In the genomic region with DNA sequence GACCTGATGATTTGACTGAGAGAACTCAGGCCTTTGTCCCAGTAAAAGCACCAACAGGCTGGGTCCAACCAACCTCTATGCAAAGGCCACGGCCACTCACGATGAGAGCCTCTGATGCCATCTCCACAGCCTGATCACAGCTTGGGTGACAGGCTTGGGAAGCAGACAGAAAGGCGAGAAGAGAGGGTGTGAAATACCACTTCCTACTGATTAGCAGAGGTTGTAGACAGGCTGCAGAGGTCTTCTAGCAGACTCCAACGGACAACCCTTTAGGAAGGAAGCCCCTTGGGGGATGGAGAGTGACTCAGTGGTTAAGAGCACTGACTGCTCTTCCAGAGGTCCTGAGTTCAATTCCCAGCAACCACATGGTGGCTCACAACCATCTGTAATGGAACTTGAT, we compare ENCODE assay signal across 8 mouse cellular contexts. TPM values are rescaled to one million over a fixed set of nuclear protein-coding genes. Genes with fewer than 3 reads are reported as not detected.
DNase-seq lines count a peak whose midpoint lies in the region; ATAC-seq and TF ChIP-seq lines count a peak whose summit lies in the region.

No protein-coding gene starts in this region.

- no peak for TF ChIP-seq CTCF in lung, postnatal 0 days (IDR thresholded peaks at IDR 0.05)

- ATAC-seq in forebrain, embryonic 16.5 days, result no peak
- ATAC-seq in forebrain, embryonic 15.5 days (replicated peaks), result no peak
- no peak for ATAC-seq in lung, postnatal 0 days
- ATAC-seq in embryonic facial prominence, embryonic 14.5 days (ENCODE audit: low read depth), result no peak

- no peak overlapping the region for H3K4me2 ChIP-seq in forebrain, embryonic 16.5 days (ENCODE audit: low read length)
- no peak overlapping the region for H3K4me2 ChIP-seq in forebrain, embryonic 15.5 days (replicated peaks)
- no peak overlapping the region for H3K4me2 ChIP-seq in lung, postnatal 0 days (replicated peaks; ENCODE audit: low read depth, low read length)
- H3K4me2 ChIP-seq in embryonic facial prominence, embryonic 14.5 days (ENCODE audit: low read depth, low read length), result no peak overlapping the region

- intact Hi-C loops in left cerebral cortex, postnatal 4 days (cut with DNase I), result no loop called here

- H3K4me3 ChIP-seq in forebrain, embryonic 16.5 days (replicated peaks; ENCODE audit: low read length), result no peak overlapping the region
- H3K4me3 ChIP-seq in forebrain, embryonic 15.5 days, result no peak overlapping the region
- no peak overlapping the region for H3K4me3 ChIP-seq in lung, postnatal 0 days (ENCODE audit: low read depth, low read length)
- H3K4me3 ChIP-seq in embryonic facial prominence, embryonic 14.5 days (ENCODE audit: low read depth, low read length), result no peak overlapping the region
- no peak overlapping the region for H3K4me3 ChIP-seq in macrophage (ENCODE audit: inconsistent target)

- H3K9me3 ChIP-seq in forebrain, embryonic 16.5 days (ENCODE audit: control insufficient read depth, low read length), result no peaks in the 10 kb centered on the region
- no peaks in the 10 kb centered on the region for H3K9me3 ChIP-seq in forebrain, embryonic 15.5 days
- H3K9me3 ChIP-seq in lung, postnatal 0 days (ENCODE audit: low read length), result no peaks in the 10 kb centered on the region
- no peaks in the 10 kb centered on the region for H3K9me3 ChIP-seq in embryonic facial prominence, embryonic 14.5 days (ENCODE audit: control insufficient read depth, low read length)

- H3K27me3 ChIP-seq in forebrain, embryonic 16.5 days (replicated peaks; ENCODE audit: control insufficient read depth, insufficient read depth, low read length), result no peaks in the 10 kb centered on the region
- H3K27me3 ChIP-seq in forebrain, embryonic 15.5 days, result no peaks in the 10 kb centered on the region
- no peaks in the 10 kb centered on the region for H3K27me3 ChIP-seq in lung, postnatal 0 days (replicated peaks; ENCODE audit: insufficient read depth, low read length)
- H3K27me3 ChIP-seq in embryonic facial prominence, embryonic 14.5 days (replicated peaks; ENCODE audit: control insufficient read depth, insufficient read depth, low read length), result no peaks in the 10 kb centered on the region

- no peaks in the 10 kb centered on the region for H3K36me3 ChIP-seq in forebrain, embryonic 16.5 days (ENCODE audit: control insufficient read depth, insufficient read depth)
- peaks cover 3% of the 10 kb centered on the region; the same call in 1 of the 2 replicates for H3K36me3 ChIP-seq in forebrain, embryonic 15.5 days
- H3K36me3 ChIP-seq in lung, postnatal 0 days (ENCODE audit: insufficient read depth, low read length), result peaks cover 40% of the 10 kb centered on the region; the same call in 1 of the 2 replicates
- peaks cover 32% of the 10 kb centered on the region for H3K36me3 ChIP-seq in embryonic facial prominence, embryonic 14.5 days (ENCODE audit: control insufficient read depth, insufficient read depth, low read length)
- peaks cover 18% of the 10 kb centered on the region; the same call in 1 of the 2 replicates for H3K36me3 ChIP-seq in macrophage (ENCODE audit: inconsistent target)

- H3K27ac ChIP-seq in forebrain, embryonic 16.5 days (ENCODE audit: low read length), result 0 out of 2 replicates have a peak overlapping the region, but pooled peaks have one; percentile 11
- H3K27ac ChIP-seq in forebrain, embryonic 15.5 days (replicated peaks), result no peak overlapping the region
- peak overlapping the region; percentile 91 for H3K27ac ChIP-seq in lung, postnatal 0 days (ENCODE audit: low read length)
- peak overlapping the region; percentile 88 for H3K27ac ChIP-seq in embryonic facial prominence, embryonic 14.5 days (replicated peaks; ENCODE audit: low read depth, low read length)
- H3K27ac ChIP-seq in macrophage, result peak overlapping the region; percentile 89

- H3K9ac ChIP-seq in forebrain, embryonic 16.5 days (replicated peaks; ENCODE audit: low read depth, low read length), result no peak overlapping the region
- no peak overlapping the region for H3K9ac ChIP-seq in forebrain, embryonic 15.5 days (replicated peaks)
- H3K9ac ChIP-seq in lung, postnatal 0 days (replicated peaks; ENCODE audit: low read depth), result no peak overlapping the region
- H3K9ac ChIP-seq in embryonic facial prominence, embryonic 14.5 days (ENCODE audit: low read depth, low read length), result no peak overlapping the region

- WGBS in forebrain, embryonic 16.5 days, result 76% methylated on average over 4 of the region's 4 CpGs
- WGBS in forebrain, embryonic 15.5 days, result 83% methylated on average over 4 of the region's 4 CpGs
- WGBS in lung, postnatal 0 days, result 51% methylated on average over 4 of the region's 4 CpGs
- 68% methylated on average over 4 of the region's 4 CpGs for WGBS in embryonic facial prominence, embryonic 14.5 days
- 24% methylated on average over 4 of the region's 4 CpGs for WGBS in macrophage (ENCODE audit: missing documents)

- H3K4me1 ChIP-seq in forebrain, embryonic 16.5 days (replicated peaks; ENCODE audit: control insufficient read depth, insufficient read depth, low read length), result peaks cover 6% of the 10 kb centered on the region
- no peaks in the 10 kb centered on the region for H3K4me1 ChIP-seq in forebrain, embryonic 15.5 days
- H3K4me1 ChIP-seq in lung, postnatal 0 days (ENCODE audit: insufficient read depth, low read depth, low read length), result peaks cover 45% of the 10 kb centered on the region
- peaks cover 24% of the 10 kb centered on the region for H3K4me1 ChIP-seq in embryonic facial prominence, embryonic 14.5 days (ENCODE audit: control insufficient read depth, insufficient read depth, low read length)

- H3K79me2 ChIP-seq in macrophage (ENCODE audit: inconsistent target), result peaks cover 94% of the 10 kb centered on the region

- no peak for DNase-seq in lung, postnatal 0 days (ENCODE audit: low spot score)
- DNase-seq in lung, adult 18-20 months, result no peak
- no peak for DNase-seq in embryonic facial prominence, embryonic 14.5 days (ENCODE audit: low spot score)
- DNase-seq in right cerebral cortex, postnatal 14 days, result no peak
- no peak for DNase-seq in left cerebral cortex, postnatal 4 days

- no peak for TF ChIP-seq EP300 in lung, postnatal 0 days (IDR thresholded peaks at IDR 0.05)

RNA-seq across cellular contexts. Expression of gene Myh9, which starts 40.8 kb away (rescaled TPM):
- polyA plus RNA-seq in forebrain, embryonic 16.5 days (2015; fragmentation: Nextera tagmentation; extraction: Ambion mirVana), result 12.2 and 13.6 TPM in 2 replicates
- polyA plus RNA-seq in forebrain, embryonic 15.5 days (2015; fragmentation: Nextera tagmentation; extraction: Ambion mirVana), result 12.3 and 12.4 TPM in 2 replicates
- polyA plus RNA-seq in lung, postnatal 0 days (2015; fragmentation: Nextera tagmentation; extraction: Ambion mirVana), result 59.3 and 67.3 TPM in 2 replicates
- polyA plus RNA-seq in embryonic facial prominence, embryonic 14.5 days (2014; fragmentation: Nextera tagmentation; extraction: Ambion mirVana), result 48.8 and 53.7 TPM in 2 replicates
- total RNA-seq in macrophage (2018; cell fraction: chromatin; rRNA removed), result 100 to 1,000 TPM; 116 to 655 (median 298) TPM
- total RNA-seq in macrophage (2018; cell fraction: cytosol; rRNA removed), result 100 to 1,000 TPM; 130 to 278 (median 207) TPM
- 100 to 1,000 TPM; 203 to 600 (median 357) TPM for total RNA-seq in macrophage (2018; cell fraction: nucleus; rRNA removed)
- polyA plus RNA-seq in macrophage (2018), result 130 to 219 TPM (median 188 TPM) in 3 replicates
- 10 to 100 TPM; 59.5 to 63.4 TPM for total RNA-seq in left cerebral cortex, postnatal 4 days (2021)

RNA-seq across cellular contexts. Expression of gene Apol8, which starts 44.4 kb away (rescaled TPM):
- 0.22 TPM in 1 of 2 replicates, not detected in the other for polyA plus RNA-seq in forebrain, embryonic 16.5 days (2015; fragmentation: Nextera tagmentation; extraction: Ambion mirVana)
- polyA plus RNA-seq in forebrain, embryonic 15.5 days (2015; fragmentation: Nextera tagmentation; extraction: Ambion mirVana), result 0.20 TPM in 1 of 2 replicates, not detected in the other
- polyA plus RNA-seq in lung, postnatal 0 days (2015; fragmentation: Nextera tagmentation; extraction: Ambion mirVana), result 0.06 and 0.26 TPM in 2 replicates
- polyA plus RNA-seq in embryonic facial prominence, embryonic 14.5 days (2014; fragmentation: Nextera tagmentation; extraction: Ambion mirVana), result not detected in 2 replicates
- 1 to 10 TPM in 2 of 26 experiments, under 1 TPM in 5, not detected in 19; 0.25 to 2.2 (median 0.40) TPM for total RNA-seq in macrophage (2018; cell fraction: chromatin; rRNA removed)
- under 1 TPM in 3 of 26 experiments, not detected in 23; 0.06 to 0.22 (median 0.09) TPM for total RNA-seq in macrophage (2018; cell fraction: cytosol; rRNA removed)
- 1 to 10 TPM in 2 of 26 experiments, under 1 TPM in 6, not detected in 18; 0.18 to 7.8 (median 0.48) TPM for total RNA-seq in macrophage (2018; cell fraction: nucleus; rRNA removed)
- not detected in 3 replicates for polyA plus RNA-seq in macrophage (2018)
- under 1 TPM; 0.48 to 0.97 TPM for total RNA-seq in left cerebral cortex, postnatal 4 days (2021)
